Mouse (Mus musculus): ENCODE measurements around the gene Gm5460. TPM values are rescaled to one million over a fixed set of nuclear protein-coding genes. Genes with fewer than 3 reads are reported as not detected.

The Gm5460 gene
- total RNA-seq (2017), result not detected in 2 replicates

GRCm38 (mm10) chr14:34016381-34016780 is at the start of gene Gm5460:
Gene Gm5460, plus strand, starts transcription at chr14:34016758.
- no peak for ATAC-seq (replicated peaks in 1 of 2; ENCODE audit: insufficient read depth in 1 of 2, low FRiP score in 2 of 2, low TSS enrichment in 1 of 2, low read depth in 1 of 2, poor library complexity in 2 of 2, severe bottlenecking in 2 of 2)

- no peak for ATAC-seq (replicated peaks in 1 of 2; ENCODE audit: insufficient read depth in 1 of 2, low FRiP score in 2 of 2, low TSS enrichment in 1 of 2, low read depth in 1 of 2, poor library complexity in 2 of 2, severe bottlenecking in 2 of 2)
These were observed 43.9 kb upstream of the Gm5460 start for GRCm38 (mm10) chr14:33972679-33973078.

- ATAC-seq (replicated peaks in 1 of 2; ENCODE audit: insufficient read depth in 1 of 2, low FRiP score in 2 of 2, low TSS enrichment in 1 of 2, low read depth in 1 of 2, poor library complexity in 2 of 2, severe bottlenecking in 2 of 2), result no peak
These were observed 41.8 kb upstream of the Gm5460 start for GRCm38 (mm10) chr14:33974752-33975151.

GRCm38 (mm10) chr14:33977748-33978147 is 38.8 kb upstream of the Gm5460 start:
- no peak for ATAC-seq (replicated peaks in 1 of 2; ENCODE audit: insufficient read depth in 1 of 2, low FRiP score in 2 of 2, low TSS enrichment in 1 of 2, low read depth in 1 of 2, poor library complexity in 2 of 2, severe bottlenecking in 2 of 2)

- ATAC-seq (replicated peaks in 1 of 2; ENCODE audit: insufficient read depth in 1 of 2, low FRiP score in 2 of 2, low TSS enrichment in 1 of 2, low read depth in 1 of 2, poor library complexity in 2 of 2, severe bottlenecking in 2 of 2), result no peak
These were observed 37.9 kb upstream of the Gm5460 start, which contains the start of gene Zfp488 for GRCm38 (mm10) chr14:33978604-33979059. Gene Zfp488, minus strand, starts transcription at chr14:33978764.

- no peak for ATAC-seq (replicated peaks in 1 of 2; ENCODE audit: insufficient read depth in 1 of 2, low FRiP score in 2 of 2, low TSS enrichment in 1 of 2, low read depth in 1 of 2, poor library complexity in 2 of 2, severe bottlenecking in 2 of 2)
These were observed 27.4 kb upstream of the Gm5460 start for GRCm38 (mm10) chr14:33989201-33989600.

- ATAC-seq (replicated peaks in 1 of 2; ENCODE audit: insufficient read depth in 1 of 2, low FRiP score in 2 of 2, low TSS enrichment in 1 of 2, low read depth in 1 of 2, poor library complexity in 2 of 2, severe bottlenecking in 2 of 2), result no peak
These were observed 24.6 kb upstream of the Gm5460 start for GRCm38 (mm10) chr14:33991971-33992370.

- no peak for ATAC-seq (replicated peaks in 1 of 2; ENCODE audit: insufficient read depth in 1 of 2, low FRiP score in 2 of 2, low TSS enrichment in 1 of 2, low read depth in 1 of 2, poor library complexity in 2 of 2, severe bottlenecking in 2 of 2)
These were observed 23.5 kb upstream of the Gm5460 start for GRCm38 (mm10) chr14:33993051-33993450.

GRCm38 (mm10) chr14:33993521-33994289 is 22.9 kb upstream of the Gm5460 start:
- no peak for ATAC-seq (replicated peaks in 1 of 2; ENCODE audit: insufficient read depth in 1 of 2, low FRiP score in 2 of 2, low TSS enrichment in 1 of 2, low read depth in 1 of 2, poor library complexity in 2 of 2, severe bottlenecking in 2 of 2)

GRCm38 (mm10) chr14:33997427-33997826 is 19.1 kb upstream of the Gm5460 start:
- ATAC-seq (replicated peaks in 1 of 2; ENCODE audit: insufficient read depth in 1 of 2, low FRiP score in 2 of 2, low TSS enrichment in 1 of 2, low read depth in 1 of 2, poor library complexity in 2 of 2, severe bottlenecking in 2 of 2), result no peak

- ATAC-seq (replicated peaks in 1 of 2; ENCODE audit: insufficient read depth in 1 of 2, low FRiP score in 2 of 2, low TSS enrichment in 1 of 2, low read depth in 1 of 2, poor library complexity in 2 of 2, severe bottlenecking in 2 of 2), result no peak
These were observed 16.5 kb upstream of the Gm5460 start for GRCm38 (mm10) chr14:34000076-34000475.

GRCm38 (mm10) chr14:34001445-34001844 is 15.1 kb upstream of the Gm5460 start:
- ATAC-seq (replicated peaks in 1 of 2; ENCODE audit: insufficient read depth in 1 of 2, low FRiP score in 2 of 2, low TSS enrichment in 1 of 2, low read depth in 1 of 2, poor library complexity in 2 of 2, severe bottlenecking in 2 of 2), result no peak

- no peak for ATAC-seq (replicated peaks in 1 of 2; ENCODE audit: insufficient read depth in 1 of 2, low FRiP score in 2 of 2, low TSS enrichment in 1 of 2, low read depth in 1 of 2, poor library complexity in 2 of 2, severe bottlenecking in 2 of 2)
These were observed 14.2 kb upstream of the Gm5460 start for GRCm38 (mm10) chr14:34002358-34002757.

GRCm38 (mm10) chr14:34015063-34015462 is 1.5 kb upstream of the Gm5460 start, which contains the start of gene Gm30083:
Gene Gm30083, minus strand, starts transcription at chr14:34015182.
- no peak for ATAC-seq (replicated peaks in 1 of 2; ENCODE audit: insufficient read depth in 1 of 2, low FRiP score in 2 of 2, low TSS enrichment in 1 of 2, low read depth in 1 of 2, poor library complexity in 2 of 2, severe bottlenecking in 2 of 2)

- ATAC-seq (replicated peaks in 1 of 2; ENCODE audit: insufficient read depth in 1 of 2, low FRiP score in 2 of 2, low TSS enrichment in 1 of 2, low read depth in 1 of 2, poor library complexity in 2 of 2, severe bottlenecking in 2 of 2), result no peak
These were observed 380 bp downstream of the Gm5460 start for GRCm38 (mm10) chr14:34016938-34017337.

- ATAC-seq (replicated peaks in 1 of 2; ENCODE audit: insufficient read depth in 1 of 2, low FRiP score in 2 of 2, low TSS enrichment in 1 of 2, low read depth in 1 of 2, poor library complexity in 2 of 2, severe bottlenecking in 2 of 2), result no peak
These were observed 10.2 kb downstream of the Gm5460 start for GRCm38 (mm10) chr14:34026710-34027109.

- ATAC-seq (replicated peaks in 1 of 2; ENCODE audit: insufficient read depth in 1 of 2, low FRiP score in 2 of 2, low TSS enrichment in 1 of 2, low read depth in 1 of 2, poor library complexity in 2 of 2, severe bottlenecking in 2 of 2), result no peak
These were observed 17.5 kb downstream of the Gm5460 start for GRCm38 (mm10) chr14:34033841-34034610.

GRCm38 (mm10) chr14:34041241-34041640 is 24.7 kb downstream of the Gm5460 start:
- ATAC-seq (replicated peaks in 1 of 2; ENCODE audit: insufficient read depth in 1 of 2, low FRiP score in 2 of 2, low TSS enrichment in 1 of 2, low read depth in 1 of 2, poor library complexity in 2 of 2, severe bottlenecking in 2 of 2), result no peak

Data from hematopoietic stem cell, adult 5-6 weeks (primary cell).